Mouse (Mus musculus) CH12.LX (cell line): ENCODE results near the gene Dio1. TPM values are rescaled to one million over a fixed set of nuclear protein-coding genes. Genes with fewer than 3 reads are reported as not detected.
A peak's percentile ranks its signal among the peaks of the same experiment; 100 is the strongest.

Experiments
- DNase-seq: peaks from one replicate; pipeline ENCODE4 v3.0.0-alpha.2; 2013; ENCODE audit errors: extremely low read depth
- H3K27ac ChIP-seq: 2 replicates; pipeline ENCODE4 v1.5.1; 2012; ENCODE audit warnings: low read depth, mild to moderate bottlenecking, control low read depth, moderate library complexity; ENCODE audit not compliant: insufficient read depth
- H3K27me3 ChIP-seq: replicated peaks from 2 replicates; pipeline ENCODE3; 2012; ENCODE audit warnings: inconsistent platforms
- H3K36me3 ChIP-seq, 2 experiments: replicated peaks in 1 of 2; 2 replicates each; pipeline versions ENCODE3 to v1.6.1; 2012; ENCODE audit warnings: inconsistent platforms in 1 of 2, low read length in 1 of 2, mild to moderate bottlenecking in 1 of 2, mixed read lengths in 1 of 2, moderate library complexity in 1 of 2; ENCODE audit not compliant: control insufficient read depth in 1 of 2, insufficient read depth in 1 of 2
- H3K4me1 ChIP-seq, 2 experiments: 2 replicates each; pipeline ENCODE4 v1.6.1; 2012; ENCODE audit warnings: inconsistent platforms in 1 of 2, moderate library complexity in 1 of 2; ENCODE audit not compliant: insufficient read depth in 2 of 2, control insufficient read depth in 1 of 2
- H3K4me2 ChIP-seq: 2 replicates; pipeline ENCODE4 v1.6.1; 2012; ENCODE audit warnings: low read depth, mild to moderate bottlenecking, control low read depth; ENCODE audit not compliant: poor library complexity, insufficient read depth, severe bottlenecking
- H3K4me3 ChIP-seq, 3 experiments: fragments of 150-350 bp in 1 of 3; sonication (generic) in 1 of 3; replicated peaks in 1 of 3; 2 replicates each; pipeline versions ENCODE3 to v1.5.1; 2011 to 2012; ENCODE audit warnings: low read depth in 2 of 3, low read length in 2 of 3, mild to moderate bottlenecking in 2 of 3, moderate library complexity in 2 of 3, control low read depth in 1 of 3, improper control_type of control experiment in 1 of 3, inconsistent platforms in 1 of 3, mixed read lengths in 1 of 3; ENCODE audit not compliant: poor library complexity in 1 of 3
- H3K79me2 ChIP-seq: replicated peaks from 2 replicates; pipeline ENCODE4 v1.6.1; 2012; ENCODE audit warnings: mild to moderate bottlenecking, moderate library complexity; ENCODE audit not compliant: control insufficient read depth, poor library complexity, insufficient read depth, severe bottlenecking; ENCODE audit errors: extremely low read depth
- H3K9ac ChIP-seq: 2 replicates; pipeline ENCODE4 v1.6.1; 2012; ENCODE audit warnings: low read depth, mild to moderate bottlenecking, control low read depth, moderate library complexity; ENCODE audit not compliant: insufficient read depth
- H3K9me3 ChIP-seq: replicated peaks from 2 replicates; pipeline ENCODE3; 2012; ENCODE audit warnings: low read length, inconsistent platforms, mixed read lengths
- CHD1 ChIP-seq: IDR thresholded peaks from 2 replicates; pipeline ENCODE4 v1.6.1; 2012; ENCODE audit warnings: low read depth, low read length, improper control_type of control experiment, inconsistent platforms
- CHD2 ChIP-seq: IDR thresholded peaks from 2 replicates; pipeline ENCODE4 v1.6.1; 2011; ENCODE audit warnings: low read length, improper control_type of control experiment
- CTCF ChIP-seq, 2 experiments: IDR thresholded peaks in 1 of 2; conservative IDR thresholded peaks in 1 of 2; 2 replicates each; pipeline ENCODE4 v1.5.1; 2011 to 2012; ENCODE audit warnings: low read depth in 2 of 2, low read length in 2 of 2, improper control_type of control experiment in 1 of 2, inconsistent platforms in 1 of 2, mild to moderate bottlenecking in 1 of 2, moderate library complexity in 1 of 2
- E2F4 ChIP-seq: IDR thresholded peaks from 2 replicates; pipeline ENCODE4 v1.6.1; 2011; ENCODE audit warnings: low read depth, low read length, improper control_type of control experiment; ENCODE audit not compliant: insufficient replicate concordance
- ETS1 ChIP-seq: conservative IDR thresholded peaks from 2 replicates; pipeline ENCODE4 v1.6.1; 2012; ENCODE audit warnings: low read depth, mild to moderate bottlenecking, inconsistent platforms, low read length, improper control_type of control experiment, moderate library complexity
- GABPA ChIP-seq: IDR thresholded peaks from 2 replicates; pipeline ENCODE4 v1.6.1; 2012; ENCODE audit warnings: low read depth, low read length, improper control_type of control experiment, inconsistent platforms; ENCODE audit not compliant: insufficient replicate concordance
- HCFC1 ChIP-seq: IDR thresholded peaks from 2 replicates; pipeline ENCODE4 v1.6.1; 2012; ENCODE audit warnings: low read depth, mild to moderate bottlenecking, inconsistent platforms, low read length, improper control_type of control experiment
- MAFK ChIP-seq: IDR thresholded peaks from 2 replicates; pipeline ENCODE4 v1.6.1; 2011; ENCODE audit warnings: low read length, improper control_type of control experiment; ENCODE audit not compliant: insufficient replicate concordance
- MAX ChIP-seq: IDR thresholded peaks from 2 replicates; pipeline ENCODE4 v1.6.1; 2011; ENCODE audit warnings: low read length, improper control_type of control experiment
- MAZ ChIP-seq: IDR thresholded peaks from 2 replicates; pipeline ENCODE4 v1.6.1; 2012; ENCODE audit warnings: low read depth, mild to moderate bottlenecking, inconsistent platforms, low read length, improper control_type of control experiment, moderate library complexity
- MEF2A ChIP-seq: IDR thresholded peaks from 2 replicates; pipeline ENCODE4 v1.6.1; 2014; ENCODE audit warnings: low read depth, mild to moderate bottlenecking, inconsistent platforms, low read length, improper control_type of control experiment, borderline replicate concordance
- NELFE ChIP-seq: IDR thresholded peaks from 2 replicates; pipeline ENCODE4 v1.6.1; 2011; ENCODE audit warnings: low read depth, low read length, improper control_type of control experiment
- NRF1 ChIP-seq: IDR thresholded peaks from 2 replicates; pipeline ENCODE4 v1.6.1; 2014; ENCODE audit warnings: low read depth, mild to moderate bottlenecking, inconsistent platforms, low read length, improper control_type of control experiment, moderate library complexity
- POLR2A ChIP-seq: IDR thresholded peaks from 2 replicates; pipeline ENCODE4 v1.6.1; 2011; ENCODE audit warnings: low read depth, mild to moderate bottlenecking, improper control_type of control experiment, low read length
- RCOR1 ChIP-seq: conservative IDR thresholded peaks from 2 replicates; pipeline ENCODE4 v1.6.1; 2012; ENCODE audit warnings: low read depth, mild to moderate bottlenecking, inconsistent platforms, low read length, improper control_type of control experiment
- SIN3A ChIP-seq: IDR thresholded peaks from 2 replicates; pipeline ENCODE4 v1.6.1; 2012; ENCODE audit warnings: low read length, improper control_type of control experiment, inconsistent platforms
- SMC3 ChIP-seq: IDR thresholded peaks from 2 replicates; pipeline ENCODE4 v1.6.1; 2011; ENCODE audit warnings: low read depth, low read length, improper control_type of control experiment
- TBP ChIP-seq: conservative IDR thresholded peaks from 2 replicates; pipeline ENCODE4 v1.6.1; 2011; ENCODE audit warnings: low read depth, low read length, improper control_type of control experiment
- TCF12 ChIP-seq: IDR thresholded peaks from 2 replicates; pipeline ENCODE4 v1.6.1; 2014; ENCODE audit warnings: low read depth, mild to moderate bottlenecking, inconsistent platforms, low read length, improper control_type of control experiment
- UBTF ChIP-seq: IDR thresholded peaks from 2 replicates; pipeline ENCODE4 v1.6.1; 2012; ENCODE audit warnings: low read depth, mild to moderate bottlenecking, inconsistent platforms, low read length, improper control_type of control experiment, moderate library complexity
- ZMIZ1 ChIP-seq: IDR thresholded peaks from 2 replicates; pipeline ENCODE4 v1.6.1; 2012; ENCODE audit warnings: low read depth, mild to moderate bottlenecking, inconsistent platforms, low read length, improper control_type of control experiment
- ZNF384 ChIP-seq: IDR thresholded peaks from 2 replicates; pipeline ENCODE4 v1.6.1; 2012; ENCODE audit warnings: low read depth, low read length, improper control_type of control experiment, inconsistent platforms
- dilution Hi-C: fragments of 300-500 bp; cut with MboI; formaldehyde crosslinking; loops from 2 replicates; pipeline ENCODE4 v1.14.3; 2020; ENCODE audit warnings: low sequenced_read_pairs; ENCODE audit not compliant: extremely low pct_unique_long_range_greater_than_20kb, extremely low pct_ligation_motif_present
- in situ Hi-C: fragments of 300-500 bp; cut with MboI; formaldehyde crosslinking; loops from 3 replicates; pipeline ENCODE4 v1.14.3; 2019; ENCODE audit warnings: low sequenced_read_pairs, low pct_ligation_motif_present, low pct_unique_long_range_greater_than_20kb, mixed read lengths
- polyA plus RNA-seq: library from polyadenylated mRNA; unstranded; fragments of >175 nt; gene quantifications from 2 replicates; pipeline ENCODE4 v1.2.1, GENCODE M21; 2012; ENCODE audit warnings: low read depth; ENCODE audit not compliant: insufficient read length
- total RNA-seq, 2 experiments: library from RNA; depleted of rRNA; stranded (reverse); fragments of 300-350 nt in 1 of 2; fragments of >200 nt in 1 of 2; gene quantifications; 2 replicates each; pipeline ENCODE4 v1.2.3; 2012 to 2014

The Dio1 gene
- total RNA-seq (2012; rRNA removed) (0.25 and 0.38 TPM in 2 replicates), total RNA-seq (2014; rRNA removed) (1.3 and 1.7 TPM in 2 replicates), polyA plus RNA-seq (0.23 and 0.67 TPM in 2 replicates)

- Histone ChIP-seq H3K4me3 (no peak within 1 kb of the TSS), H3K9ac (no peak within 1 kb of the TSS), H3K27me3 (no peaks in the 10 kb centered on the region), H3K4me2 (0 out of 2 replicates have a peak within 1 kb of the TSS, but pooled peaks have one; percentile 9), H3K27ac (no peak within 1 kb of the TSS), H3K4me1 (peaks cover 13 to 51% of the 10 kb centered on the region in 2 experiments), H3K79me2 (no peaks in the 10 kb centered on the region), H3K36me3 (no peaks in the 10 kb centered on the region), H3K9me3 (peaks cover 5% of the 10 kb centered on the region)
- dilution Hi-C loops: no loop called here
- in situ Hi-C loops: no loop called here
- DNase-seq: peak; percentile 47
- TF ChIP-seq RCOR1 (0 out of 2 replicates have a peak, but pooled peaks have one; percentile 50), CTCF (conservative IDR thresholded peaks at IDR 0.05 in 1 of 2, IDR thresholded peaks at IDR 0.05 in 1 of 2; ENCODE audit: low read depth in 2 of 2, low read length in 2 of 2) (no peak), E2F4 (no peak), NRF1 (no peak), ETS1 (0 out of 2 replicates have a peak, but pooled peaks have one; percentile 17), UBTF (peak; percentile 92), MEF2A (peak; percentile 57), ZMIZ1 (0 out of 2 replicates have a peak, but pooled peaks have one; percentile 33), TCF12 (peak; percentile 75; the same call in 1 of the 2 replicates), MAZ (0 out of 2 replicates have a peak, but pooled peaks have one; percentile 27), ZNF384 (no peak), CHD2 (no peak), CHD1 (no peak), TBP (no peak), GABPA (no peak)
- TF ChIP-seq, all 38 proteins: peak for 7
Observed at GRCm38 (mm10) chr4:107306966-107307365, at the start of gene Dio1. Gene Dio1, minus strand, starts transcription at chr4:107307169.

- Histone ChIP-seq H3K36me3 (peaks cover 17 to 77% of the 10 kb centered on the region in 2 experiments), H3K9ac (no peak overlapping the region), H3K27me3 (no peaks in the 10 kb centered on the region), H3K27ac (no peak overlapping the region), H3K4me3 (no peak overlapping the region), H3K9me3 (peaks cover 3% of the 10 kb centered on the region), H3K4me1 (peaks cover 0 to 14% of the 10 kb centered on the region in 2 experiments; a peak in 1 of 4 replicates), H3K4me2 (no peak overlapping the region), H3K79me2 (no peaks in the 10 kb centered on the region)
- dilution Hi-C loops: no loop called here
- no peak for TF ChIP-seq CTCF (conservative IDR thresholded peaks at IDR 0.05 in 1 of 2, IDR thresholded peaks at IDR 0.05 in 1 of 2; ENCODE audit: low read depth in 2 of 2, low read length in 2 of 2)
- no peak for TF ChIP-seq MAX
- TF ChIP-seq SIN3A: no peak
- no peak for TF ChIP-seq SMC3
- TF ChIP-seq CHD1: no peak
- no peak for TF ChIP-seq CHD2
- no peak for TF ChIP-seq MAFK
- TF ChIP-seq NELFE: no peak
- TF ChIP-seq POLR2A: no peak
- TF ChIP-seq HCFC1: no peak
- TF ChIP-seq E2F4: no peak
- DNase-seq: no peak
- in situ Hi-C loops: no loop called here
Observed at GRCm38 (mm10) chr4:107354543-107354942, 47.6 kb upstream of the Dio1 start.
